32 mouse cellular contexts compared by ENCODE assay signal in the genomic region with DNA sequence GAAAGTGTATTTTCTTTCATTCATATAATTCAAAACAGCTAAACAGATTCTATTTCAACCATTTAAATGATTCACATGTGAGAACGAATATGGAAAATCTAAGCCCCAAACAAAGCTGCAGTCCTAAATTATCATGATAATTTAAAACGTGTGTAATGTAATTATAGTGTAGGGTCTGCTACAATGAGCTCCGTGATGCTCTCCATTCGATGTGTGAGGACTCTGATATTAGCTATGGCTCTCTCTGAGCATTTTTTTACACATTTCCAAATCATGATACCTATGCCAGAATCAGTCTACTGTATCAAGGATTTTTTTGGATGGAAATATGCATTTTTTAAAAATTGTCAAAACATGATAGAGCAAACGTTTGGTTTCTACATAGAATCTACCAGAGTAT.
"Had no signal": no experiment of that assay in that cellular context is flagged by ENCODE, and none has a peak within 500 bp of the region (broad histone marks: within the 10 kb centered on the region; RNA-seq: fewer than 3 reads in every experiment).

No protein-coding gene starts in this region.

- H3K4me1 ChIP-seq: heart, embryonic 15.5 days; hindbrain, embryonic 13.5 days; hindbrain, embryonic 15.5 days; intestine, embryonic 15.5 days; kidney, embryonic 15.5 days had no signal

- DNase-seq: heart, postnatal 10 days; heart, postnatal 14 days; heart, postnatal 36 days; heart, postnatal 4 days; kidney, adult 11 months; kidney, adult 18-20 months; kidney, adult 2 months; kidney, adult 8-10 months; kidney, adult 9 months; kidney, postnatal 10 days; kidney, postnatal 14 days; kidney, postnatal 25 days; kidney, postnatal 36 days; kidney, postnatal 4 days; layer of hippocampus, adult 9-11 months; layer of hippocampus, postnatal 36 days had no signal

- H3K4me2 ChIP-seq: heart, embryonic 15.5 days; hindbrain, embryonic 12.5 days; hindbrain, embryonic 13.5 days; hindbrain, embryonic 14.5 days; hindbrain, embryonic 15.5 days; intestine, embryonic 15.5 days; kidney, embryonic 15.5 days had no signal

- H3K36me3 ChIP-seq: heart, embryonic 15.5 days; hindbrain, embryonic 10.5 days; hindbrain, embryonic 12.5 days; hindbrain, embryonic 13.5 days; hindbrain, embryonic 15.5 days; intestine, embryonic 15.5 days; kidney, embryonic 15.5 days had no signal

- H3K9me3 ChIP-seq: heart, embryonic 15.5 days; hindbrain, embryonic 10.5 days; hindbrain, embryonic 12.5 days; hindbrain, embryonic 13.5 days; hindbrain, embryonic 15.5 days; intestine, embryonic 15.5 days; kidney, embryonic 15.5 days had no signal

- H3K9ac ChIP-seq: heart, embryonic 15.5 days; hindbrain, embryonic 12.5 days; hindbrain, embryonic 13.5 days; hindbrain, embryonic 14.5 days; hindbrain, embryonic 15.5 days; intestine, embryonic 15.5 days; kidney, embryonic 15.5 days had no signal

- H3K27me3 ChIP-seq: heart, embryonic 15.5 days; hindbrain, embryonic 12.5 days; hindbrain, embryonic 13.5 days; hindbrain, embryonic 15.5 days; intestine, embryonic 15.5 days; kidney, embryonic 15.5 days had no signal

- H3K4me3 ChIP-seq: heart, embryonic 15.5 days; hindbrain, embryonic 10.5 days; hindbrain, embryonic 12.5 days; hindbrain, embryonic 13.5 days; hindbrain, embryonic 15.5 days; intestine, embryonic 15.5 days; kidney, embryonic 15.5 days; layer of hippocampus, adult 2 months; left cerebral cortex, adult 2 months had no signal

- H3K27ac ChIP-seq: heart, embryonic 15.5 days; hindbrain, embryonic 10.5 days; hindbrain, embryonic 12.5 days; hindbrain, embryonic 13.5 days; hindbrain, embryonic 14.5 days; hindbrain, embryonic 15.5 days; hindbrain, postnatal 0 days; intestine, embryonic 15.5 days; kidney, embryonic 15.5 days; kidney, postnatal 0 days; layer of hippocampus, adult 2 months; left cerebral cortex, adult 2 months had no signal

- ATAC-seq: hindbrain, embryonic 16.5 days; hindbrain, postnatal 0 days; inflammation-experienced regulatory T-cells, adult 6 months; intestine, embryonic 15.5 days; intestine, embryonic 16.5 days; intestine, postnatal 0 days had no signal
